Mouse (Mus musculus) brain, adult 10 weeks (tissue): ENCODE measurements around the gene Dynlrb1. TPM values are rescaled to one million over a fixed set of nuclear protein-coding genes. Genes with fewer than 3 reads are reported as not detected.

Experiments used
- polyA plus RNA-seq: library from polyadenylated mRNA; stranded (reverse); fragments of 350-450 nt; fragmentation: Illumina TruSeq; extraction: RNeasy Lipid Tissue Mini Kit (QIAGEN cat#74804); gene quantifications from one replicate; pipeline ENCODE4 v1.2.3, GENCODE M21; 2015; ENCODE audit warnings: low read depth, low replicate concordance

Gene Dynlrb1
- polyA plus RNA-seq: 477 TPM

DNA sequence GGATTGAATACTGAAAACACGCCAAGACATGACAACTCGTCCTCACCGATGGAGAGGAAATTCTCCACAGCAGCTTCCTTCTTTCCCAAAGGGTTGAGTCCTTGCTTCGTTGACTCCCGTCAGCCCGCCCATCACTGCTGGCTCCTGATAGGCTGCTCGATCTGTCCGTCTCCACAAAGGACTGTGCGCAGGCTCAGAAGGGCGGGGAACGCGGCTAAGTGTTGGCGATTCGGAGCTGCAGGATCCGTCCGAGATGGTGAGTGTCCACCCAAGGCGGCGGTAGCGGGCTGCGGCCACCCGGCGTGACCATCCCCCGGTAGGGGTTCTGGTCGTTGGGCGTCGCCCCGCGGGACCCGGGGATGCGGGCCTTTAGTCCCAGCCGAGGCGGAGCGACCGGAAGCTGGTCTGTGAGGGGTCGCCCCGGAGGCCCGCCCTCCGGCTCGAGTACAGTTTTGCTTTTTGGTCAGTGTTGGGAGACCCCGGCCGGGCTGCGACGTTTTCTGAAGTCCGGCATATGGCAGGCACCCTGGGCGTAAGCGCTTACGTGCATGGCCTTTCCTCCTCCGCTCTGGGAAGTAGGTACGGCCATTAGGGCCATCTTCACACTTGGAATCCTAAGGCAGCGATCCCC, at the start of gene Dynlrb1:
Gene Dynlrb1 (plus strand): TSS at position 172 of the 631 bp plus-strand sequence.

DNA sequence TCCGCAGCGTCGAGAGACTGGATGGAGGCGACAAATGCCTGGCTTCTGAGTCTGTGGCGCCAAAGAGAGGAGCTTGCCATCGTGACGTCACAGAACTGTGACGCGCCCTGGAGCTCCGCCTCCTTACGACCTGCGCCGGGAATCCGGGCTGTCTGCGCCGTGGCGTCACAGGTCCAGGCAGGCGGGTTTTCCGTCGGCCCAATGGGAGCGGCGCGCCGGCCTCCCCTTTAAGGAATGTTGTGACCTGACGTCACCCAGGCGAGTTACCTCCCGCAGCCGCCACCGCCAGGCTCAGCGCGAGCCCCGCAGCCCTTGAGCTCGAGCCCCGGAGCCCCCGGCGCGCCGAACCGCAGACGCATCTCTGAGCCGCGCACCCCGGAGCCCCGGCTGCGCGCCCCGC, 39.9 kb downstream of the Dynlrb1 start, which contains the start of gene Map1lc3a:
Gene Map1lc3a (plus strand): TSS at position 103 of the 400 bp plus-strand sequence.

Other genes with a start within 250 kb of the Dynlrb1 start
- gene Gm14226, start 218.3 kb upstream of the Dynlrb1 start, polyA plus RNA-seq: not detected
- 34.0 TPM for gene Ahcy, start 162.0 kb upstream of the Dynlrb1 start, polyA plus RNA-seq
- gene Itch, start 103.0 kb upstream of the Dynlrb1 start, polyA plus RNA-seq: 40.2 TPM
- 451 TPM for gene Map1lc3a, start 39.8 kb downstream of the Dynlrb1 start, polyA plus RNA-seq
- 33.6 TPM for gene Pigu, start 120.9 kb downstream of the Dynlrb1 start, polyA plus RNA-seq
- 140 TPM for gene Trp53inp2, start 144.5 kb downstream of the Dynlrb1 start, polyA plus RNA-seq
- 28.6 TPM for gene Ncoa6, start 237.4 kb downstream of the Dynlrb1 start, polyA plus RNA-seq